Mouse (Mus musculus) hindbrain, embryonic 11.5 days (tissue): ENCODE measurements around the gene Diaph3. TPM values are rescaled to one million over a fixed set of nuclear protein-coding genes. Genes with fewer than 3 reads are reported as not detected.
A peak's percentile ranks its signal among the peaks of the same experiment; 100 is the strongest.

ENCODE experiments used
- ATAC-seq: fragments of 200-750 bp; cut with Nextera tagmentation; 2 replicates; pipeline ENCODE4 v1.8.0; 2017; ENCODE audit warnings: mild to moderate bottlenecking, moderate TSS enrichment, moderate library complexity; ENCODE audit not compliant: low FRiP score
- DNase-seq: peaks from one replicate; pipeline ENCODE4 v3.0.0-alpha.2; 2015; ENCODE audit warnings: low spot score
- H3K27ac ChIP-seq: fragments of 300-500 bp; sonication (generic); 2 replicates; pipeline ENCODE4 v1.5.1; 2014; ENCODE audit warnings: mild to moderate bottlenecking, low read depth, low read length
- H3K27me3 ChIP-seq: fragments of 300-500 bp; sonication (generic); 2 replicates; pipeline ENCODE4 v1.6.1; 2014; ENCODE audit warnings: mild to moderate bottlenecking, low read length, moderate library complexity, mixed read lengths; ENCODE audit not compliant: control insufficient read depth, insufficient read depth
- H3K36me3 ChIP-seq: fragments of 300-500 bp; sonication (generic); 2 replicates; pipeline ENCODE4 v1.6.1; 2014; ENCODE audit warnings: mild to moderate bottlenecking, low read length, moderate library complexity, mixed read lengths; ENCODE audit not compliant: control insufficient read depth, insufficient read depth
- H3K4me1 ChIP-seq: fragments of 300-500 bp; sonication (generic); replicated peaks from 2 replicates; pipeline ENCODE4 v1.6.1; 2014; ENCODE audit warnings: low read length, mixed read lengths; ENCODE audit not compliant: control insufficient read depth, insufficient read depth
- H3K4me2 ChIP-seq: fragments of 300-500 bp; sonication (generic); replicated peaks from 2 replicates; pipeline ENCODE4 v1.6.1; 2014; ENCODE audit warnings: mild to moderate bottlenecking, low read depth, low read length
- H3K4me3 ChIP-seq: fragments of 300-500 bp; sonication (generic); 2 replicates; pipeline ENCODE4 v1.5.1; 2014; ENCODE audit warnings: low read depth, low read length
- H3K9ac ChIP-seq: fragments of 300-500 bp; sonication (generic); 2 replicates; pipeline ENCODE4 v1.6.1; 2014; ENCODE audit warnings: low read depth, low read length
- H3K9me3 ChIP-seq: fragments of 300-500 bp; sonication (generic); 2 replicates; pipeline ENCODE4 v1.6.1; 2016; ENCODE audit warnings: low read length; ENCODE audit not compliant: control insufficient read depth
- WGBS: fragments of 180-500 bp; shearing (Covaris S2); extraction: QIAGEN DNeasy Blood & Tissue Kit; methylation state at CpG from one replicate; pipeline ENCODE4 v1.1.7; 2014; 5-methylcytosine and 5-hydroxymethylcytosine counted together
- polyA plus RNA-seq: library from polyadenylated mRNA; unstranded; fragments of >200 nt; fragmentation: Nextera tagmentation; extraction: Ambion mirVana; gene quantifications from 2 replicates; pipeline ENCODE4 v1.2.1, GENCODE M21; 2014

The Diaph3 gene
- polyA plus RNA-seq, 1 experiment from 2014 or later, result 20.3 TPM

GRCm38 (mm10) chr14:86642831-86643241 lies 498.2 kb downstream of the Diaph3 start:
- peak; percentile 93 for ATAC-seq

GRCm38 (mm10) chr14:86641839-86642238 lies 499.2 kb downstream of the Diaph3 start:
- no peaks in the 10 kb centered on the region for H3K4me1 ChIP-seq
- no peaks in the 10 kb centered on the region for H3K9me3 ChIP-seq
- H3K36me3 ChIP-seq, result no peaks in the 10 kb centered on the region
- no peak overlapping the region for H3K27ac ChIP-seq
- no peak for ATAC-seq
- no peak for DNase-seq
- H3K9ac ChIP-seq, result no peak overlapping the region
- no peak overlapping the region for H3K4me2 ChIP-seq
- no peak overlapping the region for H3K4me3 ChIP-seq
- H3K27me3 ChIP-seq, result no peaks in the 10 kb centered on the region
- WGBS, result 91% methylated on average over 3 of the region's 3 CpGs

More at GRCm38 (mm10) chr14:86642831-86643241, 498.2 kb downstream of the Diaph3 start:
- Histone ChIP-seq H3K9ac (no peak overlapping the region), H3K27ac (no peak overlapping the region), H3K36me3 (no peaks in the 10 kb centered on the region), H3K4me3 (no peak overlapping the region), H3K4me2 (no peak overlapping the region), H3K27me3 (no peaks in the 10 kb centered on the region), H3K9me3 (no peaks in the 10 kb centered on the region), H3K4me1 (no peaks in the 10 kb centered on the region)
- DNase-seq, result peak; percentile 54
- WGBS, result 33% methylated on average over 7 of the region's 7 CpGs

- no peaks in the 10 kb centered on the region for H3K27me3 ChIP-seq
- DNase-seq, result no peak
- H3K4me1 ChIP-seq, result no peaks in the 10 kb centered on the region
These were observed 500.9 kb downstream of the Diaph3 start for GRCm38 (mm10) chr14:86640086-86640485.

GRCm38 (mm10) chr14:86635594-86636140 lies 505.4 kb downstream of the Diaph3 start:
- WGBS, result 28% methylated on average over 6 of the region's 6 CpGs

More at GRCm38 (mm10) chr14:86640086-86640485, 500.9 kb downstream of the Diaph3 start:
- Histone ChIP-seq H3K4me3 (no peak overlapping the region), H3K36me3 (no peaks in the 10 kb centered on the region), H3K4me2 (no peak overlapping the region), H3K9me3 (no peaks in the 10 kb centered on the region), H3K9ac (no peak overlapping the region), H3K27ac (no peak overlapping the region)
- no peak for ATAC-seq
- WGBS, result 60% methylated on average over 5 of the region's 5 CpGs

GRCm38 (mm10) chr14:86635052-86635451 lies 506.0 kb downstream of the Diaph3 start:
- no peak overlapping the region for H3K9ac ChIP-seq
- H3K9me3 ChIP-seq, result no peaks in the 10 kb centered on the region
- DNase-seq, result no peak
- H3K4me2 ChIP-seq, result no peak overlapping the region
- no peaks in the 10 kb centered on the region for H3K36me3 ChIP-seq
- H3K27ac ChIP-seq, result no peak overlapping the region
- no peak for ATAC-seq
- WGBS, result 80% methylated on average over 2 of the region's 2 CpGs
- H3K27me3 ChIP-seq, result no peaks in the 10 kb centered on the region
- H3K4me3 ChIP-seq, result no peak overlapping the region
- no peaks in the 10 kb centered on the region for H3K4me1 ChIP-seq

More at GRCm38 (mm10) chr14:86635594-86636140, 505.4 kb downstream of the Diaph3 start:
- Histone ChIP-seq H3K4me3 (no peak overlapping the region), H3K27ac (no peak overlapping the region), H3K9ac (no peak overlapping the region), H3K4me2 (no peak overlapping the region), H3K27me3 (no peaks in the 10 kb centered on the region), H3K4me1 (no peaks in the 10 kb centered on the region), H3K36me3 (no peaks in the 10 kb centered on the region), H3K9me3 (no peaks in the 10 kb centered on the region)
- DNase-seq (no peak), ATAC-seq (peak; percentile 66)

GRCm38 (mm10) chr14:86633799-86634198 lies 507.2 kb downstream of the Diaph3 start:
- DNase-seq (peak; percentile 18), ATAC-seq (no peak)
- Histone ChIP-seq H3K4me1 (no peaks in the 10 kb centered on the region), H3K27ac (no peak overlapping the region), H3K27me3 (no peaks in the 10 kb centered on the region), H3K4me2 (no peak overlapping the region), H3K4me3 (no peak overlapping the region), H3K9me3 (no peaks in the 10 kb centered on the region), H3K36me3 (no peaks in the 10 kb centered on the region), H3K9ac (no peak overlapping the region)
- WGBS, result 63% methylated on average over 5 of the region's 5 CpGs

GRCm38 (mm10) chr14:86624816-86625425 lies 516.1 kb downstream of the Diaph3 start:
- Histone ChIP-seq H3K4me2 (no peak overlapping the region), H3K4me3 (no peak overlapping the region), H3K4me1 (no peaks in the 10 kb centered on the region), H3K9me3 (no peaks in the 10 kb centered on the region), H3K9ac (no peak overlapping the region), H3K27ac (no peak overlapping the region), H3K36me3 (no peaks in the 10 kb centered on the region), H3K27me3 (no peaks in the 10 kb centered on the region)
- WGBS, result 92% methylated on average over 5 of the region's 5 CpGs
- no peak for ATAC-seq
- no peak for DNase-seq

GRCm38 (mm10) chr14:86619637-86620036 lies 521.4 kb downstream of the Diaph3 start:
- no peak overlapping the region for H3K4me3 ChIP-seq
- H3K36me3 ChIP-seq, result no peaks in the 10 kb centered on the region
- H3K9me3 ChIP-seq, result no peaks in the 10 kb centered on the region
- H3K9ac ChIP-seq, result no peak overlapping the region
- ATAC-seq (no peak), DNase-seq (no peak)
- H3K27ac ChIP-seq, result no peak overlapping the region
- H3K27me3 ChIP-seq, result no peaks in the 10 kb centered on the region
- no peak overlapping the region for H3K4me2 ChIP-seq
- WGBS, result 50% methylated on average over 5 of the region's 5 CpGs
- H3K4me1 ChIP-seq, result no peaks in the 10 kb centered on the region
